Mouse (Mus musculus): ENCODE results near the gene Snx32. TPM values are rescaled to one million over a fixed set of nuclear protein-coding genes. Genes with fewer than 3 reads are reported as not detected.

Snx32 gene
- polyA plus RNA-seq, 1 experiment from 2014 or later: 17.9 TPM

DNA sequence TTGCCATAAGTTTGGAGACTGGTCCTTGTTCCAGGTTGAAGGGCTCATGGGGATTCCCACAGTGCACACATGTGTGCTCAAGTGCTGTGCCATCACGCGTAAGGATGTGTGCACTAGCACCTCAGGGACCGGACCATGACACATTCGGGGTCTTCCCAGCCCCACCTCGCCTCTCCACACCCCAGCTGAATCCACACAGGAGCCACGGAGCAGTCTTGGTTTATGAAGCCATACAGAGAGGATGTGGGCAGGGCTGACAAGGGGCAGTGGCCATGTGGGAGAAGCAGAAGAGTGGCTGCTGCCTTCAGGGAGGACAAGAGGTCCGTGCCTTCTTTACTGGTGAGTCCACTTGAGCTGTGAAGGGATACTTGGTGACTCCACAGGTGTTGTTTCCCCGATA, 45.3 kb downstream of the Snx32 start:
- no peaks in the 10 kb centered on the region for H3K27me3 ChIP-seq (ENCODE audit: control insufficient read depth, insufficient read depth, low read length)
- H3K4me2 ChIP-seq: no peak overlapping the region
- ATAC-seq (ENCODE audit: low FRiP score) (no peak), DNase-seq (ENCODE audit: low spot score, missing footprints) (no peak)
- H3K4me1 ChIP-seq (ENCODE audit: control insufficient read depth, insufficient read depth, low read length): peaks cover 12% of the 10 kb centered on the region
- H3K27ac ChIP-seq (ENCODE audit: low read depth, low read length): no peak overlapping the region
- no peak overlapping the region for H3K9ac ChIP-seq (ENCODE audit: low read length)
- H3K36me3 ChIP-seq (ENCODE audit: control insufficient read depth, insufficient read depth, low read length): 0 out of 2 replicates have a peak, but pooled peaks cover 4% of the 10 kb centered on the region
- WGBS: 96% methylated on average over 8 of the region's 8 CpGs
- H3K9me3 ChIP-seq (ENCODE audit: control insufficient read depth, low read length): no peaks in the 10 kb centered on the region
- no peak overlapping the region for H3K4me3 ChIP-seq (ENCODE audit: low read depth, low read length)

DNA sequence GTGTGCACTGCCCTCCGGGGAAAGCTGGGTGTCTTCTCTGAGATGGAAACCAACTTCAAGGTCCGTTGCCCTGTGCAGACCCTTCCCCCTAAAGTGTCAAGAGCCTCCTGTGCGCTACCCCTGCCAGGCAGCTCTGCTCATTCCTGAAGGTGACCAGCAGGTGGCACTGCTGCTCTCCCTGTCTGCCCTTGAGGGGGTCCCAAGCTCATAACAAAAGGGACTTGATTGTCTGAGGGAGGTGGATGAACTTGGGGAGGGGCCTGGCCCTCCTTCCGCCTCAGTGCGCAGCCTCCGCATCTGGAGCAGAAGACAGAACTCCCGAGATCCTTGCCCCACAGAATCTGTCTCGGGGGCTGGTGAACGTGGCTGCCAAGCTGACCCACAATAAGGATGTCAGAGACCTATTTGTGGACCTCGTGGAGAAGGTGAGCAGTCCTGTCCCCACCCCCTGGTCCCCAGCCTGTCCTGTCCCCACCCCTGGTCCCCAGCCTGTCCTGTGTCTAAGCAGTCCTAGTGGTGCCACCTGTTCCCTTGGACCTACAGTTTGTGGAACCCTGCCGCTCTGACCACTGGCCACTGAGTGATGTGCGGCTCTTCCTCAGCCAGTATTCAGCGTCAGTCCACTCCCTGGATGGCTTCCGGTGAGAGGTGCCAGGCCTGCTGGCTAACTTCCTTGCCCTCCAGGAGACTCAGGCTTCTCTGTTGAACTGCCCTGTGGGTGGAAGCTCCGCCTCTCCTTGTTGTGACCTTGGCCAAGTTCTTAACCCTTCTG, 46.4 kb downstream of the Snx32 start:
- ATAC-seq (ENCODE audit: low FRiP score): peak; percentile 74
- peaks cover 14% of the 10 kb centered on the region for H3K4me1 ChIP-seq (ENCODE audit: control insufficient read depth, insufficient read depth, low read length)
- H3K4me2 ChIP-seq: peak overlapping the region; percentile 35
- no peaks in the 10 kb centered on the region for H3K9me3 ChIP-seq (ENCODE audit: control insufficient read depth, low read length)
- no peaks in the 10 kb centered on the region for H3K27me3 ChIP-seq (ENCODE audit: control insufficient read depth, insufficient read depth, low read length)
- 53% methylated on average over 15 of the region's 15 CpGs for WGBS
- H3K9ac ChIP-seq (ENCODE audit: low read length): peak overlapping the region; percentile 55
- 0 out of 2 replicates have a peak, but pooled peaks cover 4% of the 10 kb centered on the region for H3K36me3 ChIP-seq (ENCODE audit: control insufficient read depth, insufficient read depth, low read length)
- H3K4me3 ChIP-seq (ENCODE audit: low read depth, low read length): 0 out of 2 replicates have a peak overlapping the region, but pooled peaks have one; percentile 15
- DNase-seq (ENCODE audit: low spot score, missing footprints): peak; percentile 96
- peak overlapping the region; percentile 54 for H3K27ac ChIP-seq (ENCODE audit: low read depth, low read length)

DNA sequence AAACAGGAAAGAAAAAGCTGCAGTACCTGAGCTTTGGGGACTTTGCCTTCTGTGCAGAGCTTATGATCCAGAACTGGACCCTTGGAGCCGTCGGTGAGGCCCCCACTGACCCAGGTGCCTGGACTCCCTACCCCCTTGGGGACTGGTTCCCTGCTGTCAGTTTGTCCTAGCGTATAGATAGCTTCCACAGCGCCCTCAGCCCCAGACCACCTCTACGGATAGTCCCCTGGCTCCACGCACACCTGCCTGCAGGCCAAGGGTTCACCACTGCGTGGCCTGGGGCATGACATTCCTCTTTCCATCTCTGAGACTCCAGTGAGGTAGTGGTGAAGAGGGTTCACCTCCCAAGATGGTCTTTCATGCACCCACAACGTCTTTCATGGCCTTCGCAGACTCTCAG, 47.1 kb downstream of the Snx32 start:
- Histone ChIP-seq H3K4me1 (ENCODE audit: control insufficient read depth, insufficient read depth, low read length) (peaks cover 14% of the 10 kb centered on the region), H3K4me2 (no peak overlapping the region), H3K9me3 (ENCODE audit: control insufficient read depth, low read length) (no peaks in the 10 kb centered on the region), H3K9ac (ENCODE audit: low read length) (no peak overlapping the region), H3K27me3 (ENCODE audit: control insufficient read depth, insufficient read depth, low read length) (0 out of 2 replicates have a peak, but pooled peaks cover 3% of the 10 kb centered on the region), H3K4me3 (ENCODE audit: low read depth, low read length) (no peak overlapping the region), H3K36me3 (ENCODE audit: control insufficient read depth, insufficient read depth, low read length) (0 out of 2 replicates have a peak, but pooled peaks cover 4% of the 10 kb centered on the region), H3K27ac (ENCODE audit: low read depth, low read length) (no peak overlapping the region)
- WGBS: 89% methylated on average over 9 of the region's 9 CpGs
- DNase-seq (ENCODE audit: low spot score, missing footprints) (no peak), ATAC-seq (ENCODE audit: low FRiP score) (no peak)

DNA sequence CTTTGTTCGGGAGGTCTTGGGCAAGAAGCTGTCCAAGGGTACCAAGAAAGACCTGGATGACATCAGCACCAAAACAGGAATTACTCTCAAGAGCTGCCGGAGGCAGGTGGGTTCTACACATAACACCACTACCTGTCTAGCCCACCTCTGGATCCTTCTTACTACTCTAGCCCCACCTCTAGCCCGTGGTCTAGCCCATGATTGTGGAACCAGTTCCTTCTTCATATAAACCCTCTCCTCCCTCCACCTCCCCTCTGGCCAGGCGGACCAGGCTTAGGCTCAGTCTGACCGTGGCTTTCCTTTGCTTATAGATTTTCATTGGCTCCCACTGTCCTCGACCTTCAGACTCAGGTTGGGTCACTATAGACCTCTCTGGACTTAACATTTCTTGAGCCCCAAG, 48.9 kb downstream of the Snx32 start:
- Histone ChIP-seq H3K4me3 (ENCODE audit: low read depth, low read length) (peak overlapping the region; percentile 82; the same call in 1 of the 2 replicates), H3K27ac (ENCODE audit: low read depth, low read length) (no peak overlapping the region), H3K9me3 (ENCODE audit: control insufficient read depth, low read length) (no peaks in the 10 kb centered on the region), H3K36me3 (ENCODE audit: control insufficient read depth, insufficient read depth, low read length) (0 out of 2 replicates have a peak, but pooled peaks cover 4% of the 10 kb centered on the region), H3K4me1 (ENCODE audit: control insufficient read depth, insufficient read depth, low read length) (peaks cover 22% of the 10 kb centered on the region), H3K9ac (ENCODE audit: low read length) (no peak overlapping the region), H3K4me2 (peak overlapping the region; percentile 91), H3K27me3 (ENCODE audit: control insufficient read depth, insufficient read depth, low read length) (0 out of 2 replicates have a peak, but pooled peaks cover 3% of the 10 kb centered on the region)
- ATAC-seq (ENCODE audit: low FRiP score) (no peak), DNase-seq (ENCODE audit: low spot score, missing footprints) (no peak)
- WGBS: 89% methylated on average over 6 of the region's 6 CpGs

DNA sequence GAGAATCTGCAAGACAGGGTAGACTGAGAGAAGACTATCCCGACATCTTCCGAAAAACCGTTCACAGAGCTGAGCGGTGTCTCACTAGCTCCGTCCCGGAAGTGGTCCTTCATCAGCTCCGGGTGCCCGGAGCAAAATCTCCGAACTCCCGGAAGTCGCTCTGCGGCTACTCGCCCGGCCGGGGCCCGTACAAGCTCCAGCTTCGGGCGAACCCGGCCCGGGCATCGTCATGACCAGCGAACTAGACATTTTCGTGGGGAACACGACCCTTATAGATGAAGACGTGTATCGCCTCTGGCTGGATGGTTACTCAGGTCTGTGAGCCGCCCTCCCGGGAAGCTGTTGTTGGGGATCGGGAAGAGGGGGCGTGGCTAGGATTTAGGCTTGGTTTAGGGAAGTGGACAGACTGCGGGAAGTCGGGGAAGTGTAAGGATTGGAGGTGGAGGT, 49.9 kb downstream of the Snx32 start, which contains the start of gene Fibp:
Gene Fibp (plus strand): TSS at position 151 of the 447 bp plus-strand sequence.
- H3K4me2 ChIP-seq: peak within 1 kb of the TSS; percentile 91
- peak within 1 kb of the TSS; percentile 86 for H3K9ac ChIP-seq (ENCODE audit: low read length)
- no peaks in the 10 kb centered on the region for H3K36me3 ChIP-seq (ENCODE audit: control insufficient read depth, insufficient read depth, low read length)
- no peaks in the 10 kb centered on the region for H3K9me3 ChIP-seq (ENCODE audit: control insufficient read depth, low read length)
- H3K4me1 ChIP-seq (ENCODE audit: control insufficient read depth, insufficient read depth, low read length): peaks cover 31% of the 10 kb centered on the region
- H3K27me3 ChIP-seq (ENCODE audit: control insufficient read depth, insufficient read depth, low read length): 0 out of 2 replicates have a peak, but pooled peaks cover 3% of the 10 kb centered on the region
- ATAC-seq (ENCODE audit: low FRiP score) (peak; percentile 45), DNase-seq (ENCODE audit: low spot score, missing footprints) (peak; percentile 100)
- WGBS: under 1% methylated on average over 32 of the region's 32 CpGs
- H3K4me3 ChIP-seq (ENCODE audit: low read depth, low read length): peak within 1 kb of the TSS; percentile 82
- peak within 1 kb of the TSS; percentile 30; the same call in 1 of the 2 replicates for H3K27ac ChIP-seq (ENCODE audit: low read depth, low read length)

DNA sequence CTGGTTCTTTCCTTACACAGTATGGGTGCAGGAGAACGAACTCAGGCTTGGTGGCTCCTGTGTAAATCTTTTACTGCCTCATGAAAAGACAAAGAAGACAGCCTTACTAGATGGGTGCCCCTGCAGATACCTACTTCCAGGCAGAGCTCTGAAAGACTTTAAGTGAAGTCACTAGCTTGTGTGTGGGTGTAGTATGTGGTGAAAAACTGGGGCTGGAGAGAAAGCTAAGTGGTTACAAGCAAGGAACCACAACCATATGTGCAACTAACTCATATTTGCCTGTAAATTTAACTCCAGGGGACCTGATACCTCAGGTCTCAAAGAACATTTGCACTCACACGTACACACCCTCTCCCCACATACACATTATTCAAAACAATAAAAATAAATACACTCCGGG, 50.4 kb downstream of the Snx32 start:
- Histone ChIP-seq H3K9me3 (ENCODE audit: control insufficient read depth, low read length) (no peaks in the 10 kb centered on the region), H3K36me3 (ENCODE audit: control insufficient read depth, insufficient read depth, low read length) (no peaks in the 10 kb centered on the region), H3K27me3 (ENCODE audit: control insufficient read depth, insufficient read depth, low read length) (0 out of 2 replicates have a peak, but pooled peaks cover 3% of the 10 kb centered on the region), H3K4me2 (peak overlapping the region; percentile 91), H3K4me3 (ENCODE audit: low read depth, low read length) (peak overlapping the region; percentile 82), H3K27ac (ENCODE audit: low read depth, low read length) (peak overlapping the region; percentile 30; the same call in 1 of the 2 replicates), H3K4me1 (ENCODE audit: control insufficient read depth, insufficient read depth, low read length) (peaks cover 36% of the 10 kb centered on the region), H3K9ac (ENCODE audit: low read length) (peak overlapping the region; percentile 86)
- no peak for ATAC-seq (ENCODE audit: low FRiP score)
- WGBS: 33% methylated on average over 3 of the region's 3 CpGs
- DNase-seq (ENCODE audit: low spot score, missing footprints): no peak

DNA sequence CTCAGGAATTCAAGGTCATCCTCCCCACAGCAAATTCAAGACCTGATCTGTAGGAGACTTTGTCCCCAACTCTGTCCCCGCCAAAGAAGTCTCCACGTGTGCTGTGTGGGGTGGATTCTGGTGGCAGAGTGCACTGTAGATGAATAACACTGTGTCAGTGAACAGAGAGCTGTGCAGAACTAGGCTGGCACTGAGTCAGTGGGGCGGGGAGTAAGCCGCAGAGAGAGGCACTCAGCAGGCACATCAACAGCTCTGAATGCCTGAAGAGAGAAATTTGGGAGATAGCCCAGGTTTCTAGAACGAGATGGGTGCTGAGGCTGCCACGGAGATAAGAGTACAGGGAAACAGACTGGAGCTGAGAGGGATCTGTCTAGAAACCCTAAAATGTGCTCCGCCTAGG, 51.3 kb downstream of the Snx32 start:
- 74% methylated on average over 7 of the region's 7 CpGs for WGBS
- no peak overlapping the region for H3K4me2 ChIP-seq

DNA sequence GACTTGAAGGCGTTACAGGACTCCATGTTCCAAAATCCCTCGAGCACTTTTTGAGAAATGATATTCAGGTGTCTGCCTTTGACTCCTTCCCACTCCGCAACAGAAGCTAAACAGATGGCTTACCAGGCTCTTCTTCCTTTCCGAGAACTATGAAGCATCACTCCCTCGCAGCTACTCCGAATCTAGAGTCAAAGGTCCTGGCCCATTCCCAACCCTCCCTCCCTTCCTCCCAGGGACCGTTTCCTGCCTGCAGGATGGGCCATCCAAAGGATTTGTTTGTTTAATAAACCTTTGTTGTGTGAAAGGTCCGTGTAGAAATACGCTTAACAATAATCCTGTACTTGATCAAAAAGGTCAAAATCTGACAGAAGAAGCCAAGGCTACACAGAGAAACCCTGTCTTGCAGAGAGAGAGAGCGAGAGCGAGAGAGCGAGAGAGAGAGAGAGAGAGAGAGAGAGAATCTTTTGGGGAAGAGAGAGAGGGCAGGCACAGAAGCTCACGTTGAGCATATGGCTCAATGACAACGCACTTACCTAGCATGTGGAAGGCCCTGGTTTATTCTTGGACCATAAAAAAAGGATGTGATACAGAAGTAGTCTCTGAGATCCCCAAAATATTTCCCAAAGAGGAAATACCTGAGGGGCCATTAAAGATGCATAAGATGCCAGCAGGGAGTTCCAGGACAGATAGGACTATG, 52.4 kb downstream of the Snx32 start, which contains the start of gene Ccdc85b:
Gene Ccdc85b (minus strand): TSS at position 149 of the 697 bp plus-strand sequence.
- no peak for DNase-seq (ENCODE audit: low spot score, missing footprints)
- WGBS: 18% methylated on average over 14 of the region's 14 CpGs
- ATAC-seq (ENCODE audit: low FRiP score): no peak
- no peaks in the 10 kb centered on the region for H3K36me3 ChIP-seq (ENCODE audit: control insufficient read depth, insufficient read depth, low read length)
- peak within 1 kb of the TSS; percentile 87 for H3K9ac ChIP-seq (ENCODE audit: low read length)
- peak within 1 kb of the TSS; percentile 75 for H3K4me3 ChIP-seq (ENCODE audit: low read depth, low read length)
- H3K27ac ChIP-seq (ENCODE audit: low read depth, low read length): peak within 1 kb of the TSS; percentile 89
- peak within 1 kb of the TSS; percentile 100 for H3K4me2 ChIP-seq
- H3K27me3 ChIP-seq (ENCODE audit: control insufficient read depth, insufficient read depth, low read length): 0 out of 2 replicates have a peak, but pooled peaks cover 3% of the 10 kb centered on the region
- H3K9me3 ChIP-seq (ENCODE audit: control insufficient read depth, low read length): no peaks in the 10 kb centered on the region
- peaks cover 32% of the 10 kb centered on the region for H3K4me1 ChIP-seq (ENCODE audit: control insufficient read depth, insufficient read depth, low read length)

More for the DNA sequence above, 51.3 kb downstream of the Snx32 start:
- H3K27ac ChIP-seq (ENCODE audit: low read depth, low read length): no peak overlapping the region
- peaks cover 33% of the 10 kb centered on the region for H3K4me1 ChIP-seq (ENCODE audit: control insufficient read depth, insufficient read depth, low read length)
- no peaks in the 10 kb centered on the region for H3K9me3 ChIP-seq (ENCODE audit: control insufficient read depth, low read length)
- H3K4me3 ChIP-seq (ENCODE audit: low read depth, low read length): no peak overlapping the region
- H3K36me3 ChIP-seq (ENCODE audit: control insufficient read depth, insufficient read depth, low read length): no peaks in the 10 kb centered on the region
- no peak for DNase-seq (ENCODE audit: low spot score, missing footprints)
- H3K9ac ChIP-seq (ENCODE audit: low read length): no peak overlapping the region
- no peak for ATAC-seq (ENCODE audit: low FRiP score)
- 0 out of 2 replicates have a peak, but pooled peaks cover 3% of the 10 kb centered on the region for H3K27me3 ChIP-seq (ENCODE audit: control insufficient read depth, insufficient read depth, low read length)
